Mouse (Mus musculus) cortical plate, adult 2 months (tissue): ENCODE results near the gene Pcsk6. TPM values are rescaled to one million over a fixed set of nuclear protein-coding genes. Genes with fewer than 3 reads are reported as not detected.

ENCODE experiments used
- H3K27ac ChIP-seq: fragments of 200-500 bp; 2 replicates; pipeline ENCODE4 v1.5.1; 2012; ENCODE audit warnings: low read length, control low read depth, inconsistent platforms; ENCODE audit not compliant: insufficient read depth
- H3K4me1 ChIP-seq: fragments of 200-500 bp; 2 replicates; pipeline ENCODE4 v1.6.1; 2011; ENCODE audit warnings: low read length; ENCODE audit not compliant: control insufficient read depth, insufficient read depth
- H3K4me3 ChIP-seq: fragments of 200-500 bp; 2 replicates; pipeline ENCODE4 v1.5.1; 2011; ENCODE audit warnings: mild to moderate bottlenecking, low read length, control low read depth; ENCODE audit not compliant: insufficient read depth
- CTCF ChIP-seq: fragments of 200-500 bp; IDR thresholded peaks from 2 replicates; pipeline ENCODE4 v1.5.1; 2011; ENCODE audit warnings: mild to moderate bottlenecking, control low read depth, low read length; ENCODE audit not compliant: insufficient read depth; ENCODE audit errors: extremely low read depth
- POLR2A ChIP-seq: fragments of 200-500 bp; IDR thresholded peaks from 2 replicates; pipeline ENCODE4 v1.6.1; 2011; ENCODE audit warnings: mild to moderate bottlenecking, low read length, control low read depth; ENCODE audit not compliant: insufficient read depth; ENCODE audit errors: extremely low read depth
- polyA plus RNA-seq: library from polyadenylated mRNA; depleted of rRNA; stranded (reverse); fragments of >200 nt; gene quantifications from 2 replicates; pipeline ENCODE4 v1.2.3, GENCODE M21; 2012

Gene Pcsk6
- polyA plus RNA-seq, 1 experiment: 14.9 TPM

DNA sequence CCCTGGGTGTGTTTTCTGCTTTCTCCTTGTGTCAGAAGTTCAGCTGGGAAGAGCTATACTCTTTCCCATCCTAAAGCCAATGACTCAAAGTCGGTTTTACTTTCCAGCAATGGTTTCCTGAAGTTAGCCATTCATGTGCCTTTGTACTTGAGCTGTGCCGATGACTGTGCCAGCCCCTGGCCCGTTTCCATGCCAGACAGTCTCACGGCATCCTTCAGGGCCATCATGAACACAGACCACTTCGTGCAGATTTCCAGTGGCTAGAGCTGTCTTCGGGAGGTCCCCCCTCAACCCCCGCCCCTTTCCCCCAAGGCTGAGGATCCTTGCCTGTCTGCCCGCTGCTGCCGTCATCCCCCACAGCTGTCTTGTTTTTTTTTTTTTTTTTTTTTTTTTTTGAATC lies 17.8 kb downstream of the Pcsk6 start:
- Histone ChIP-seq H3K4me3 (no peak overlapping the region), H3K4me1 (no peaks in the 10 kb centered on the region), H3K27ac (no peak overlapping the region)
- TF ChIP-seq POLR2A: no peak
- TF ChIP-seq CTCF: no peak

DNA sequence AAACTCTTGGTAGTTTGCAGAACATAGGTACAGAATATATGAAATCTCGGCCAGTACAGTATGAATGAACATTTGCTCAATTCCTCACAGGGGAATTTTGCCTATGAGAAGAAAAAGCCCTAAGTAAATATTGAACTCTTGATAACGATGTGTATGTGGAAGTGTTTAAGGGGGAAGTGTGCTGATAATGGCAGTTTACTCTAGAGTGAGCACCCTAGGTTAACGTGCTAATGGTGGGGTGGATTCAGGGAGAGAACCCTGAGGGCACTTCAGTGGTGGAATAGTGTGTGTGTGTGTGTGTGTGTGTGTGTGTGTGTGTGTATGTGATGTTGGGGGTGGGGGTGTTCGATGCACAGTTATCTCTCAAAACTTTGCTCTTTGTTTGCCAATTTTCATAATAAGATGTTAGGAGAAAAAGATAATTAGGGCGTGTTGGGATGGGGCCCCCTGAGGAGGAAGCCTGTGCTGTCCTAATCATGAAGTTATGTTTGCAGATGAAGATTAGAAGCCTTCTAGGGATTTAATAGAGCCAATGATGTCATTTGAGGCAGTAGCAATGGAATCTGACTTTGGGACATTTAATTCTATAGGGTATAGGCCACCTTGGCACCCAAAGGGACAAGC lies 19.2 kb downstream of the Pcsk6 start:
- TF ChIP-seq CTCF: no peak
- no peak for TF ChIP-seq POLR2A
- no peaks in the 10 kb centered on the region for H3K4me1 ChIP-seq
- no peak overlapping the region for H3K4me3 ChIP-seq
- H3K27ac ChIP-seq: no peak overlapping the region

DNA sequence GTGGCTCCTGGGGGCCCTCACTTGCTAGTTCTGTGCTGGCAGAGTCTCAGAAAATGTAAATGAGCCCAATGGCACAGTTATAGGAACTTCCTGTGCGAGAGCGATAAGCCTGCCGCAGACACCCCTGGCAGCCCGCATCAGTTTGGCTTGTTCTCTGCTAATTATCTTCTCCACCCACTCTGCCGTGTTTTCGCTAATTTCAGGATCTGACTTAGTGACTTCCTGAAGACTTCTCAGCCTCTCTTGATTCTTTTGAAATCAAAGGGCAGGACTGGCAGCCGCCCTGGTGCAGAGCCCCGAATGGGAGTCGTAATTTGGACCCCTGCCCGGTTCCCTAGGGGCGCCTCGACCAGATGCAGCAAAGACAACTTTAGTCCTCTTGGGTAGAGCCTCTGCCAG lies 19.8 kb downstream of the Pcsk6 start:
- Histone ChIP-seq H3K4me1 (no peaks in the 10 kb centered on the region), H3K27ac (no peak overlapping the region), H3K4me3 (no peak overlapping the region)
- TF ChIP-seq CTCF (no peak), POLR2A (no peak)

DNA sequence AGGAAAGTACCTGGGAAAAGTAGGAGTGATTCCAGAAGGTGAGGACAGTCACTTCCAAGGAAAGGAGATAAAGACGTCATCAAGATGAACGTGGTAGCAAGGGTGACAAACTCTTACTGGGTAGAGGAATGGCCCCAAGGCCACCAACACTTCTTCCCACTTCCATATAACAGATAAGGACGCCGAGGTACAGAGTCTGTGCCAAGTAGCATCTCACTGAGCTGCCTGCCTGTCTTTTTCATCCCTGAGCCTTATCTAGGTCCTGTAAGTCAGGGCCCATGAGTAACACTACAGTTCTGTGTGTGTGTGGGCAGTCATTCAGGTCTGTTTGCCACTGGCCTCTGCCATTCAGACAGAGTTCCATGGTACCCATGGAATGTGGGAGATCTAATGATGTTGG lies 23.4 kb downstream of the Pcsk6 start:
- Histone ChIP-seq H3K4me3 (no peak overlapping the region), H3K4me1 (no peaks in the 10 kb centered on the region), H3K27ac (no peak overlapping the region)
- TF ChIP-seq POLR2A (no peak), CTCF (no peak)

DNA sequence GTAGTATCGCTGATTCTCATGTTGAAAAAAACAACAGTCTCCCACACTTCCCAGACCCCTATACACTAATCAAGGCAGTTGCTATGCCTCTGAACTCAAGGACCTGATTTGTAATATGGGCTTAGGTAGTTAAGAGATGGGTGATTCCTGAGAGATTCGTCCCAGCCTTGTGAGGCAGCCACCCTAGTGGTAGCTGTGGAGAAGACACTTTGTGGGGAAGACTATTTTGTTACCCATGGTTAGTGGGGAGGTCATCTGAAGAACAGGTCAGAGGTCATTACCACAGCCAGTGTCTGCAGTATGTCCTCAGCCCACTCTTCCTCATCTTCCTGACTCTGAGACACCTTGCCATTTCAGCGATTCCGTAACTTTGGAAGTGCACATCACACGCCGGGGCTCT lies 24.3 kb downstream of the Pcsk6 start:
- H3K4me3 ChIP-seq: no peak overlapping the region
- H3K27ac ChIP-seq: no peak overlapping the region
- no peaks in the 10 kb centered on the region for H3K4me1 ChIP-seq
- TF ChIP-seq CTCF (no peak), POLR2A (no peak)

DNA sequence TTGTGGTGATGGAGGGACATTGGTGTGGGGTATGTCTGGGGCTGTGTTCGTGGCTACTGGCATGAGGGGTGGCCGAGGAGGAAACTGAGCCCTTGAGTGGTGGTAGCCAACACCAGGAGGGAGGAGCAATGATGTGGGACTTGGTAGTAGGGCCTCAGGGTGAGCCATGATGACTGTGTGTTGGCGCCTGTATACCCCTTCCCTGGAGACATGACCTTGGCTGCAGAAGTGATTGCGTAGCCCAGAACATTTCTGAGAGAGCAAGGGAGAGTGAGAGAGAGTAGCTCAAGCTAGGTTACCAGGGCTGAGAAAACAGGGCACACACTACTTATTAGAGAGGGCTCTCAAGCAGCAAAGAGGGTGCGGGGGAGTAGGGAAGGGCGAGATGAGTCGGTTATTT lies 30.3 kb downstream of the Pcsk6 start:
- Histone ChIP-seq H3K4me3 (no peak overlapping the region), H3K27ac (no peak overlapping the region), H3K4me1 (no peaks in the 10 kb centered on the region; the same call in 1 of the 2 replicates)
- no peak for TF ChIP-seq CTCF

DNA sequence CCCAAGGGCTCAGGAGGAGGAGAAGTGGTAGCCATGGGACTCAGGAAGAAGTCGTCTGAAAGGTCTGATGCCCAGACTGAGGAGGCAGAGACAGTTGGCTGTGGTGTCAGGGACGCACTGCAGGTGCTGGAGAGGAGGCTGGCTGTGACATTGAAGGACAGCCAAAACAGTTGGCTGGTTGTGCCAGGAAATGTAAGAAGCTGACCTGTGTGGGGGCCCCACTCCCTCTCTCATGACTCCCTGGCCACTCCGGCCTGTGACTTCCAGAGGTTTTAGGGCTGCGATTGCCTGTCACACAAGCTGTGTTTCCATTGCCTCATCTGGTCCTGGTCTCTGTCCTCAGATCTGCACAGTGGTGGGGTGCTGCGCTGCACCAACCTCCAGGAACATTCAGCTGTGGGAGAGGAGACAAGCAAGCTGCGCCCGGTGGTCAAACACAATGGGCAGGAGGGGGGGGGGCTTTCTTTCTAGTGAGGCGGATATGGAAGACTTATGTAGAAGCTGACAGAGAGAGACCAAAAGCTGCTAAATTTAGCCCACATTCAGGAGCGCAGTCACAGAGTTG lies 30.8 kb downstream of the Pcsk6 start:
- Histone ChIP-seq H3K4me1 (no peaks in the 10 kb centered on the region; the same call in 1 of the 2 replicates), H3K4me3 (no peak overlapping the region), H3K27ac (no peak overlapping the region)
- TF ChIP-seq CTCF: no peak
- no peak for TF ChIP-seq POLR2A

DNA sequence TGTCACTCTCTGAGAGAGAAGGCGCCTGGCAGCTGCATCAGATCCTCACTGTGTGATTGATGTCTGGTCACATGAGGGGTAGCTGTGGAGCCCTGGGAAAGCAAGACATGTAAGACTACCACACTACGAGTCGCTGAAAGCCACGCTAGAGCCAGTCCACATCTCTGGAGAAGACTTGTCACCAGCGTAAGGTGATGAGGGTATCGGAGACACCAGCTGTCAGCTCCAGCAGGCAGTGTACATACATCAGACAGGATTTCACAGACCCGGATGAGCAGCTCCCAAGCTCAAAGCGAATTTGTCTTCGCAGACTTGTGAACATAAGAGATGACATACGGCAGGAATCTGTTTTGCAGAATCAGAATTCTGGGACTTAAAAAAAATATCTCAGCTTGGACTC lies 32.0 kb downstream of the Pcsk6 start:
- no peak overlapping the region for H3K27ac ChIP-seq
- no peak for TF ChIP-seq CTCF
- TF ChIP-seq POLR2A: no peak
- H3K4me1 ChIP-seq: no peaks in the 10 kb centered on the region; the same call in 1 of the 2 replicates

DNA sequence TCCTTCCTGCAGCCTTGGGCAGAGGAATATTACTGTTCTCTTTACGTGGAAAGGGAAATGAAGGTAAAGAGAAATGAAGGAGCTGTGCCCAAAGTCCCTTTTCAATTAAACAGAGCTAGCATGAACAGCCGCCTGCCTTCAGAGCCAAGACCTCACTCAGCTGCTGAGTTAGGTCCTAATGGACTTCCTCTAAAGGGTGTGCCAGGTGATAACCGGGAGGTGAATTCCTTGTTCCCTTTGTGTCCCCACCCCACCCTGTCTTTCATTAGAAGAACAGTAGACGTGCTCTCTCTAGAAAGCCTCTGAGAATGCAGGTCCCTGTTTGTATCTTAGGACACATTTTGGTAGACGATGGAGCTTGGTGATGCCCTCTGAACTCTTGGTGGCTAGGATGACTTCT lies 33.7 kb downstream of the Pcsk6 start:
- Histone ChIP-seq H3K4me3 (no peak overlapping the region), H3K27ac (no peak overlapping the region), H3K4me1 (no peaks in the 10 kb centered on the region; the same call in 1 of the 2 replicates)
- TF ChIP-seq POLR2A (no peak), CTCF (no peak)

More for the DNA sequence above, 32.0 kb downstream of the Pcsk6 start:
- no peak overlapping the region for H3K4me3 ChIP-seq

DNA sequence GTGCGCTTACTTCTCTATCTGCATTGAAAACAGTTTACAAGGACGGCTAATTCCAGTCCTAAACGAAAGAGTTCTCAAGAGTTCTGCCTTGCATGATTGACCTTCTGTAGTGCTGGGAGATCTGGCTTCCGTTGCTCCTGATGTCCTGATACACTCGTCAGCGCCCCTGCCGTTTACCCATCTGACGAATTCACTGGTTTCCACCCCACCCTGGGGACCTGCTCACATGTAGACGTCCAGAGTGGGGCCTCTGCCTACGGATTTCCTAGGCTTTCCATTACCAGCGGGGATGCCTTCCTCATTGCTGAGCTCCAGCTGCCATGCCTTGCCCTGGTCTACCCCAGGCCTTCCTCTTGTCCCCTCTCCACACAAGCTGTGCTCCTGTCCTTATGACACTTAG lies 39.7 kb downstream of the Pcsk6 start:
- TF ChIP-seq POLR2A (no peak), CTCF (no peak)
- H3K4me3 ChIP-seq: no peak overlapping the region
- no peak overlapping the region for H3K27ac ChIP-seq
- no peaks in the 10 kb centered on the region for H3K4me1 ChIP-seq
